Mouse (Mus musculus) erythroblast, embryonic 14.5 days (primary cell): Measurements from ENCODE around the gene Tsga10ip.

Source experiments
- GATA1 ChIP-seq: IDR thresholded peaks from 2 replicates; pipeline ENCODE4 v1.6.1; 2012; ENCODE audit warnings: low read length, inconsistent platforms, mixed read lengths
- TAL1 ChIP-seq: IDR thresholded peaks from 3 replicates; pipeline ENCODE4 v1.6.1; 2012; ENCODE audit warnings: low read length, inconsistent platforms, mixed read lengths

- TF ChIP-seq GATA1, result no peak
- TF ChIP-seq TAL1, result no peak
These were observed 56.8 kb downstream of the Tsga10ip start for GRCm38 (mm10) chr19:5345297-5346131.
